Mouse (Mus musculus) MEL (cell line): Measurements from ENCODE around the gene Sparcl1. TPM values are rescaled to one million over a fixed set of nuclear protein-coding genes. Genes with fewer than 3 reads are reported as not detected.

Experiments
- DNase-seq: peaks from one replicate; pipeline ENCODE4 v3.0.0; 2011; ENCODE audit warnings: low read depth, low spot score
- H3K27ac ChIP-seq: 2 replicates; pipeline ENCODE4 v1.5.1; 2012; ENCODE audit warnings: low read depth, mild to moderate bottlenecking, control low read depth, low read length, moderate library complexity; ENCODE audit not compliant: control insufficient read depth
- H3K27me3 ChIP-seq, 2 experiments: fragments of 150-350 bp in 1 of 2; sonication (generic) in 1 of 2; 2 replicates each; pipeline ENCODE4 v1.6.1; 2012; ENCODE audit warnings: low read length in 2 of 2, mild to moderate bottlenecking in 2 of 2, improper control_type of control experiment in 1 of 2, moderate library complexity in 1 of 2; ENCODE audit not compliant: insufficient read depth in 2 of 2, control insufficient read depth in 1 of 2
- H3K36me3 ChIP-seq, 2 experiments: 2 replicates each; pipeline ENCODE4 v1.6.1; 2012 to 2014; ENCODE audit warnings: low read length in 2 of 2, improper control_type of control experiment in 1 of 2, inconsistent platforms in 1 of 2, mild to moderate bottlenecking in 1 of 2; ENCODE audit not compliant: insufficient read depth in 2 of 2, control insufficient read depth in 1 of 2
- H3K4me1 ChIP-seq, 2 experiments: fragments of 150-350 bp in 1 of 2; sonication (generic) in 1 of 2; 2 replicates each; pipeline ENCODE4 v1.6.1; 2012; ENCODE audit warnings: low read length in 2 of 2, improper control_type of control experiment in 1 of 2, mild to moderate bottlenecking in 1 of 2; ENCODE audit not compliant: insufficient read depth in 2 of 2, control insufficient read depth in 1 of 2
- H3K4me3 ChIP-seq, 2 experiments: fragments of 150-350 bp in 1 of 2; sonication (generic) in 1 of 2; 2 replicates each; pipeline ENCODE4 v1.5.1; 2012; ENCODE audit warnings: low read depth in 2 of 2, low read length in 2 of 2, mild to moderate bottlenecking in 2 of 2, moderate library complexity in 2 of 2, control low read depth in 1 of 2, improper control_type of control experiment in 1 of 2; ENCODE audit not compliant: control insufficient read depth in 1 of 2, insufficient read depth in 1 of 2
- H3K79me2 ChIP-seq: 2 replicates; pipeline ENCODE4 v1.6.1; 2012; ENCODE audit warnings: mild to moderate bottlenecking, low read length, moderate library complexity; ENCODE audit not compliant: control insufficient read depth, poor library complexity, insufficient read depth
- H3K9ac ChIP-seq: 2 replicates; pipeline ENCODE4 v1.6.1; 2012; ENCODE audit warnings: low read depth, mild to moderate bottlenecking, control low read depth, low read length, moderate library complexity; ENCODE audit not compliant: control insufficient read depth, poor library complexity, severe bottlenecking
- H3K9me3 ChIP-seq: fragments of 150-350 bp; sonication (generic); replicated peaks from 2 replicates; pipeline ENCODE4 v1.6.1; 2012; ENCODE audit warnings: mild to moderate bottlenecking, low read length, improper control_type of control experiment, moderate library complexity; ENCODE audit not compliant: insufficient read depth
- BHLHE40 ChIP-seq: IDR thresholded peaks from 2 replicates; pipeline ENCODE4 v1.6.1; 2012; ENCODE audit warnings: low read depth, mild to moderate bottlenecking, inconsistent platforms, low read length, improper control_type of control experiment, borderline replicate concordance
- CTCF ChIP-seq, 3 experiments: IDR thresholded peaks in 2 of 3; conservative IDR thresholded peaks in 1 of 3; 2 replicates each; pipeline ENCODE4 v1.5.1; 2011 to 2012; ENCODE audit warnings: low read length in 3 of 3, low read depth in 2 of 3, mild to moderate bottlenecking in 2 of 3, improper control_type of control experiment in 1 of 3, inconsistent platforms in 1 of 3, mixed read lengths in 1 of 3, moderate library complexity in 1 of 3; ENCODE audit not compliant: control insufficient read depth in 1 of 3, insufficient read depth in 1 of 3, poor library complexity in 1 of 3, severe bottlenecking in 1 of 3
- E2F4 ChIP-seq: IDR thresholded peaks from 2 replicates; pipeline ENCODE4 v1.6.1; 2011; ENCODE audit warnings: low read depth, low read length, improper control_type of control experiment, borderline replicate concordance
- ELF1 ChIP-seq: IDR thresholded peaks from 2 replicates; pipeline ENCODE4 v1.6.1; 2014; ENCODE audit warnings: low read depth, mild to moderate bottlenecking, inconsistent platforms, low read length, improper control_type of control experiment, moderate library complexity
- GABPA ChIP-seq: IDR thresholded peaks from 2 replicates; pipeline ENCODE4 v1.6.1; 2012; ENCODE audit warnings: low read depth, mild to moderate bottlenecking, inconsistent platforms, low read length, improper control_type of control experiment, moderate library complexity
- GATA1 ChIP-seq: IDR thresholded peaks from 2 replicates; pipeline ENCODE4 v1.6.1; 2011; ENCODE audit warnings: low read depth, low read length, improper control_type of control experiment
- HCFC1 ChIP-seq: IDR thresholded peaks from 2 replicates; pipeline ENCODE4 v1.6.1; 2012; ENCODE audit warnings: low read depth, mild to moderate bottlenecking, inconsistent platforms, low read length, improper control_type of control experiment, moderate library complexity
- MAZ ChIP-seq: IDR thresholded peaks from 2 replicates; pipeline ENCODE4 v1.6.1; 2012; ENCODE audit warnings: low read depth, mild to moderate bottlenecking, inconsistent platforms, low read length, improper control_type of control experiment
- MEF2A ChIP-seq: IDR thresholded peaks from 2 replicates; pipeline ENCODE4 v1.6.1; 2014; ENCODE audit warnings: low read depth, mild to moderate bottlenecking, inconsistent platforms, low read length, improper control_type of control experiment; ENCODE audit not compliant: poor library complexity, insufficient replicate concordance, severe bottlenecking; ENCODE audit errors: extremely low read depth
- MXI1 ChIP-seq: IDR thresholded peaks from 2 replicates; pipeline ENCODE4 v1.6.1; 2011; ENCODE audit warnings: mild to moderate bottlenecking, low read depth, low read length, improper control_type of control experiment
- MYC ChIP-seq: IDR thresholded peaks from 2 replicates; pipeline ENCODE4 v1.6.1; 2011; ENCODE audit warnings: low read depth, mild to moderate bottlenecking, low read length, improper control_type of control experiment, moderate library complexity
- POLR2A ChIP-seq, 2 experiments: IDR thresholded peaks; 2 replicates each; pipeline ENCODE4 v1.6.1; 2011 to 2012; ENCODE audit warnings: low read length in 2 of 2, mild to moderate bottlenecking in 2 of 2, control low read depth in 1 of 2, improper control_type of control experiment in 1 of 2, low read depth in 1 of 2, moderate library complexity in 1 of 2; ENCODE audit not compliant: control insufficient read depth in 1 of 2, insufficient read depth in 1 of 2, poor library complexity in 1 of 2
- POLR2AphosphoS2 ChIP-seq: IDR thresholded peaks from 2 replicates; pipeline ENCODE4 v1.6.1; 2011; ENCODE audit warnings: low read length, improper control_type of control experiment
- POLR2AphosphoS5 ChIP-seq: IDR thresholded peaks from 2 replicates; pipeline ENCODE4 v1.6.1; 2012; ENCODE audit warnings: low read depth, borderline replicate concordance, mild to moderate bottlenecking, inconsistent platforms, low read length, moderate library complexity, mixed read lengths
- RCOR1 ChIP-seq: IDR thresholded peaks from 2 replicates; pipeline ENCODE4 v1.6.1; 2012; ENCODE audit warnings: low read depth, mild to moderate bottlenecking, inconsistent platforms, low read length, improper control_type of control experiment
- USF1 ChIP-seq: IDR thresholded peaks from 2 replicates; pipeline ENCODE4 v1.6.1; 2014; ENCODE audit warnings: low read depth, mild to moderate bottlenecking, inconsistent platforms, low read length, improper control_type of control experiment, moderate library complexity
- ZC3H11A ChIP-seq: IDR thresholded peaks from 2 replicates; pipeline ENCODE4 v1.6.1; 2012; ENCODE audit warnings: low read depth, mild to moderate bottlenecking, inconsistent platforms, low read length, improper control_type of control experiment
- ZKSCAN1 ChIP-seq: IDR thresholded peaks from 2 replicates; pipeline ENCODE4 v1.6.1; 2012; ENCODE audit warnings: low read depth, mild to moderate bottlenecking, inconsistent platforms, low read length, improper control_type of control experiment, moderate library complexity
- ZMIZ1 ChIP-seq: IDR thresholded peaks from 2 replicates; pipeline ENCODE4 v1.6.1; 2012; ENCODE audit warnings: low read depth, mild to moderate bottlenecking, inconsistent platforms, low read length, improper control_type of control experiment, moderate library complexity
- ZNF384 ChIP-seq: IDR thresholded peaks from 2 replicates; pipeline ENCODE4 v1.6.1; 2012; ENCODE audit warnings: low read depth, mild to moderate bottlenecking, inconsistent platforms, low read length, improper control_type of control experiment
- polyA plus RNA-seq, 2 experiments: library from polyadenylated mRNA; stranded (reverse) in 1 of 2; unstranded in 1 of 2; fragments of >175 nt in 1 of 2; fragments of >200 nt in 1 of 2; gene quantifications; 2 replicates each; pipeline versions ENCODE4 v1.2.1 to v1.2.4; 2012; ENCODE audit warnings: low replicate concordance in 2 of 2, low read depth in 1 of 2; ENCODE audit not compliant: insufficient read length in 2 of 2, insufficient read depth in 1 of 2, missing spikeins in 1 of 2
- total RNA-seq: library from RNA; depleted of rRNA; stranded (reverse); fragments of 300-350 nt; gene quantifications from 2 replicates; pipeline ENCODE4 v1.2.3, GENCODE M21; 2012

Gene Sparcl1
- total and polyA plus RNA-seq, 3 experiments: not detected

- Histone ChIP-seq H3K79me2 (no peaks in the 10 kb centered on the region), H3K27me3 (peaks cover 0 to 2% of the 10 kb centered on the region in 2 experiments; a peak in 2 of 4 replicates)
- no peak for DNase-seq
Measured at GRCm38 (mm10) chr5:104095416-104096077, 18.0 kb downstream of the Sparcl1 start.

GRCm38 (mm10) chr5:104089751-104090150 lies 23.8 kb downstream of the Sparcl1 start:
- TF ChIP-seq ELF1 (no peak), MXI1 (no peak), MEF2A (no peak)
- Histone ChIP-seq H3K36me3 (no peaks in the 10 kb centered on the region), H3K79me2 (no peaks in the 10 kb centered on the region), H3K4me1 (no peaks in the 10 kb centered on the region), H3K9ac (no peak overlapping the region), H3K27ac (no peak overlapping the region), H3K4me3 (no peak overlapping the region), H3K27me3 (no peaks in the 10 kb centered on the region; a peak in 2 of 4 replicates), H3K9me3 (no peaks in the 10 kb centered on the region)
- no peak for DNase-seq

More at GRCm38 (mm10) chr5:104095416-104096077, 18.0 kb downstream of the Sparcl1 start:
- no peaks in the 10 kb centered on the region for H3K9me3 ChIP-seq
- no peaks in the 10 kb centered on the region for H3K36me3 ChIP-seq
- no peak overlapping the region for H3K27ac ChIP-seq
- no peak overlapping the region for H3K9ac ChIP-seq
- no peak overlapping the region for H3K4me3 ChIP-seq
- no peak for TF ChIP-seq ZNF384
- no peaks in the 10 kb centered on the region for H3K4me1 ChIP-seq

GRCm38 (mm10) chr5:104085366-104085765 lies 28.2 kb downstream of the Sparcl1 start:
- TF ChIP-seq E2F4 (no peak), MAZ (no peak), RCOR1 (no peak)
- H3K9ac ChIP-seq: no peak overlapping the region
- no peak overlapping the region for H3K27ac ChIP-seq
- H3K36me3 ChIP-seq: no peaks in the 10 kb centered on the region
- no peak overlapping the region for H3K4me3 ChIP-seq
- no peaks in the 10 kb centered on the region for H3K79me2 ChIP-seq
- DNase-seq: no peak
- no peaks in the 10 kb centered on the region; a peak in 1 of 4 replicates for H3K27me3 ChIP-seq
- no peaks in the 10 kb centered on the region for H3K4me1 ChIP-seq
- no peaks in the 10 kb centered on the region for H3K9me3 ChIP-seq

GRCm38 (mm10) chr5:104080736-104081135 lies 32.8 kb downstream of the Sparcl1 start:
- no peaks in the 10 kb centered on the region for H3K79me2 ChIP-seq
- H3K4me1 ChIP-seq: no peaks in the 10 kb centered on the region
- H3K27ac ChIP-seq: no peak overlapping the region
- no peak for DNase-seq
- H3K9ac ChIP-seq: no peak overlapping the region
- H3K4me3 ChIP-seq: no peak overlapping the region
- H3K36me3 ChIP-seq: no peaks in the 10 kb centered on the region
- no peaks in the 10 kb centered on the region for H3K9me3 ChIP-seq
- no peaks in the 10 kb centered on the region; a peak in 1 of 4 replicates for H3K27me3 ChIP-seq
- TF ChIP-seq USF1 (no peak), GABPA (no peak), MYC (no peak), ZKSCAN1 (no peak), CTCF (IDR thresholded peaks at IDR 0.05 in 2 of 3, conservative IDR thresholded peaks at IDR 0.05 in 1 of 3; ENCODE audit: control insufficient read depth in 1 of 3, insufficient read depth in 1 of 3, low read depth in 2 of 3, low read length in 3 of 3, poor library complexity in 1 of 3, severe bottlenecking in 1 of 3) (no peak), BHLHE40 (no peak), POLR2AphosphoS5 (no peak), GATA1 (no peak), POLR2AphosphoS2 (no peak), HCFC1 (no peak), ZMIZ1 (no peak), POLR2A (IDR thresholded peaks at IDR 0.05; ENCODE audit: control insufficient read depth in 1 of 2, insufficient read depth in 1 of 2, low read depth in 1 of 2, low read length in 2 of 2, poor library complexity in 1 of 2) (no peak), RCOR1 (no peak), ELF1 (no peak), ZC3H11A (no peak)
